In genomic region chr10:43481179-43481578, GRCm38 (mm10) we compare ENCODE assay signal across 11 mouse cellular contexts. TPM values are rescaled to one million over a fixed set of nuclear protein-coding genes. Genes with fewer than 3 reads are reported as not detected.
DNase-seq lines count a peak whose midpoint lies in the region; ATAC-seq and TF ChIP-seq lines count a peak whose summit lies in the region.
"Had no signal": no experiment of that assay in that cellular context is flagged by ENCODE, and none has a peak within 500 bp of the region (broad histone marks: within the 10 kb centered on the region; RNA-seq: fewer than 3 reads in every experiment).

No protein-coding gene starts in this region.

- no peak for DNase-seq in hindbrain, postnatal 0 days (ENCODE audit: low spot score)
- DNase-seq in embryonic facial prominence, embryonic 10.5 days (ENCODE audit: low spot score), result no peak
- DNase-seq in limb, embryonic 14.5 days (ENCODE audit: low spot score), result no peak
- no peak for DNase-seq in ovary, postnatal 14 days (ENCODE audit: low spot score)
- no peak for DNase-seq in gastrocnemius, adult 2 months
- DNase-seq: adrenal gland, postnatal 25 days; cerebellum, adult 18-20 months; kidney, postnatal 36 days had no signal

- H3K9me3 ChIP-seq in hindbrain, embryonic 12.5 days (replicated peaks), result no peaks in the 10 kb centered on the region
- H3K9me3 ChIP-seq in hindbrain, postnatal 0 days (ENCODE audit: low read length), result no peaks in the 10 kb centered on the region
- no peaks in the 10 kb centered on the region for H3K9me3 ChIP-seq in E14TG2a.4 (ENCODE audit: low read length)
- no peaks in the 10 kb centered on the region for H3K9me3 ChIP-seq in embryonic facial prominence, embryonic 10.5 days
- H3K9me3 ChIP-seq in limb, embryonic 14.5 days (ENCODE audit: control insufficient read depth, low read length), result no peaks in the 10 kb centered on the region

- intact Hi-C loops in gastrocnemius, adult 2 months (cut with DNase I), result no loop called here

- H3K27ac ChIP-seq in hindbrain, embryonic 12.5 days, result no peak overlapping the region
- H3K27ac ChIP-seq in hindbrain, postnatal 0 days, result no peak overlapping the region
- H3K27ac ChIP-seq in embryonic facial prominence, embryonic 10.5 days (replicated peaks), result no peak overlapping the region
- H3K27ac ChIP-seq in limb, embryonic 14.5 days (replicated peaks; ENCODE audit: low read depth, low read length), result no peak overlapping the region
- no peak overlapping the region for H3K27ac ChIP-seq in gastrocnemius, adult 2 months

- H3K9ac ChIP-seq in hindbrain, embryonic 12.5 days, result no peak overlapping the region
- no peak overlapping the region for H3K9ac ChIP-seq in hindbrain, postnatal 0 days (replicated peaks; ENCODE audit: low read length)
- no peak overlapping the region for H3K9ac ChIP-seq in limb, embryonic 14.5 days (ENCODE audit: low read depth, low read length, severe bottlenecking)

- peaks cover 45% of the 10 kb centered on the region for H3K4me1 ChIP-seq in hindbrain, embryonic 12.5 days
- H3K4me1 ChIP-seq in hindbrain, postnatal 0 days (ENCODE audit: insufficient read depth, low read length), result peaks cover 12% of the 10 kb centered on the region
- H3K4me1 ChIP-seq in E14TG2a.4 (replicated peaks; ENCODE audit: low read depth, low read length), result peaks cover 70% of the 10 kb centered on the region
- H3K4me1 ChIP-seq in embryonic facial prominence, embryonic 10.5 days, result peaks cover 54% of the 10 kb centered on the region
- H3K4me1 ChIP-seq in limb, embryonic 14.5 days (ENCODE audit: control insufficient read depth, insufficient read depth, low read length), result peaks cover 31% of the 10 kb centered on the region

- no peak overlapping the region for H3K4me3 ChIP-seq in hindbrain, embryonic 12.5 days
- H3K4me3 ChIP-seq in hindbrain, postnatal 0 days (ENCODE audit: low read length), result no peak overlapping the region
- H3K4me3 ChIP-seq in E14TG2a.4 (replicated peaks; ENCODE audit: low read length), result peak overlapping the region; percentile 87
- H3K4me3 ChIP-seq in embryonic facial prominence, embryonic 10.5 days, result peak overlapping the region; percentile 86
- no peak overlapping the region for H3K4me3 ChIP-seq in limb, embryonic 14.5 days (replicated peaks; ENCODE audit: low read length)
- H3K4me3 ChIP-seq in gastrocnemius, adult 2 months, result no peak overlapping the region

- no peak for ATAC-seq in hindbrain, embryonic 12.5 days (ENCODE audit: low FRiP score)
- no peak for ATAC-seq in hindbrain, postnatal 0 days
- no peak for ATAC-seq in limb, embryonic 14.5 days (ENCODE audit: low FRiP score, low read depth)
- ATAC-seq: hindbrain, embryonic 16.5 days had no signal

- H3K27me3 ChIP-seq in hindbrain, embryonic 12.5 days, result no peaks in the 10 kb centered on the region
- H3K27me3 ChIP-seq in hindbrain, postnatal 0 days (ENCODE audit: insufficient read depth, low read length), result no peaks in the 10 kb centered on the region
- H3K27me3 ChIP-seq in E14TG2a.4 (ENCODE audit: insufficient read depth, low read length), result no peaks in the 10 kb centered on the region
- H3K27me3 ChIP-seq in embryonic facial prominence, embryonic 10.5 days (replicated peaks; ENCODE audit: low read depth, poor library complexity, severe bottlenecking), result no peaks in the 10 kb centered on the region
- H3K27me3 ChIP-seq in limb, embryonic 14.5 days (ENCODE audit: control insufficient read depth, insufficient read depth, low read length), result no peaks in the 10 kb centered on the region

- no peak for TF ChIP-seq POLR2A in limb, embryonic 14.5 days (IDR thresholded peaks at IDR 0.05; ENCODE audit: borderline replicate concordance, extremely low read depth, insufficient read depth, insufficient read length)

- TF ChIP-seq CTCF in hindbrain, postnatal 0 days (IDR thresholded peaks at IDR 0.05; ENCODE audit: low read depth), result no peak
- no peak for TF ChIP-seq CTCF in E14TG2a.4 (conservative IDR thresholded peaks at IDR 0.05; ENCODE audit: low read length)
- TF ChIP-seq CTCF in gastrocnemius, adult 2 months (IDR thresholded peaks at IDR 0.05), result no peak

- no peaks in the 10 kb centered on the region for H3K36me3 ChIP-seq in hindbrain, embryonic 12.5 days
- H3K36me3 ChIP-seq in hindbrain, postnatal 0 days (ENCODE audit: insufficient read depth, low read length), result no peaks in the 10 kb centered on the region
- H3K36me3 ChIP-seq in E14TG2a.4 (ENCODE audit: insufficient read depth, low read length), result peaks cover 25% of the 10 kb centered on the region
- peaks cover 7% of the 10 kb centered on the region for H3K36me3 ChIP-seq in embryonic facial prominence, embryonic 10.5 days (replicated peaks)
- no peaks in the 10 kb centered on the region for H3K36me3 ChIP-seq in limb, embryonic 14.5 days (ENCODE audit: control insufficient read depth, insufficient read depth, low read length)

- peak overlapping the region; percentile 82 for H3K4me2 ChIP-seq in hindbrain, embryonic 12.5 days (replicated peaks)
- no peak overlapping the region for H3K4me2 ChIP-seq in hindbrain, postnatal 0 days (ENCODE audit: low read depth, low read length)
- peak overlapping the region; percentile 82; the same call in 1 of the 2 replicates for H3K4me2 ChIP-seq in limb, embryonic 14.5 days (replicated peaks; ENCODE audit: low read depth, low read length, severe bottlenecking)

- 40% methylated on average over 4 of the region's 4 CpGs for WGBS in hindbrain, embryonic 12.5 days
- 50% methylated on average over 4 of the region's 4 CpGs for WGBS in hindbrain, postnatal 0 days
- 30% methylated on average over 4 of the region's 4 CpGs for WGBS in embryonic facial prominence, embryonic 10.5 days
- 26% methylated on average over 4 of the region's 4 CpGs for WGBS in limb, embryonic 14.5 days

RNA-seq across cellular contexts. Expression of gene Bend3, which starts 2.5 kb away (rescaled TPM):
- polyA plus RNA-seq in hindbrain, embryonic 12.5 days (2016; fragmentation: Nextera tagmentation; extraction: Ambion mirVana), result 6.7 and 7.3 TPM in 2 replicates
- 10.7 and 11.9 TPM in 2 replicates for total RNA-seq in hindbrain, postnatal 0 days (2014; rRNA removed)
- polyA plus RNA-seq in hindbrain, postnatal 0 days (2015; fragmentation: Nextera tagmentation; extraction: Ambion mirVana), result 1.5 and 2.2 TPM in 2 replicates
- polyA plus RNA-seq in embryonic facial prominence, embryonic 10.5 days (2016; fragmentation: Nextera tagmentation; extraction: Ambion mirVana), result 9.1 and 10.8 TPM in 2 replicates
- 9.8 and 11.4 TPM in 2 replicates for polyA plus RNA-seq in limb, embryonic 14.5 days (2012; rRNA removed)
- 5.0 and 6.1 TPM in 2 replicates for polyA plus RNA-seq in limb, embryonic 14.5 days (2014; fragmentation: Nextera tagmentation; extraction: Ambion mirVana)
- total RNA-seq in gastrocnemius, adult 2 months (2021), result 1 to 10 TPM; 4.4 to 4.9 TPM

RNA-seq across cellular contexts. Expression of gene Gm9803, which starts 42.7 kb away (rescaled TPM):
- polyA plus RNA-seq in hindbrain, embryonic 12.5 days (2016; fragmentation: Nextera tagmentation; extraction: Ambion mirVana), result 10.1 and 22.2 TPM in 2 replicates
- total RNA-seq in hindbrain, postnatal 0 days (2014; rRNA removed), result 6.3 and 30.1 TPM in 2 replicates
- 18.1 and 18.9 TPM in 2 replicates for polyA plus RNA-seq in hindbrain, postnatal 0 days (2015; fragmentation: Nextera tagmentation; extraction: Ambion mirVana)
- 13.9 and 14.3 TPM in 2 replicates for polyA plus RNA-seq in embryonic facial prominence, embryonic 10.5 days (2016; fragmentation: Nextera tagmentation; extraction: Ambion mirVana)
- polyA plus RNA-seq in limb, embryonic 14.5 days (2012; rRNA removed), result 4.6 and 28.3 TPM in 2 replicates
- polyA plus RNA-seq in limb, embryonic 14.5 days (2014; fragmentation: Nextera tagmentation; extraction: Ambion mirVana), result 12.7 and 14.4 TPM in 2 replicates
- 10 to 100 TPM; 15.5 to 18.9 TPM for total RNA-seq in gastrocnemius, adult 2 months (2021)

RNA-seq across cellular contexts. Expression of gene 1700021F05Rik, which starts 59.6 kb away (rescaled TPM):
- 53.7 and 65.4 TPM in 2 replicates for polyA plus RNA-seq in hindbrain, embryonic 12.5 days (2016; fragmentation: Nextera tagmentation; extraction: Ambion mirVana)
- total RNA-seq in hindbrain, postnatal 0 days (2014; rRNA removed), result 17.7 and 19.6 TPM in 2 replicates
- 77.1 and 80.3 TPM in 2 replicates for polyA plus RNA-seq in hindbrain, postnatal 0 days (2015; fragmentation: Nextera tagmentation; extraction: Ambion mirVana)
- 60.1 and 66.2 TPM in 2 replicates for polyA plus RNA-seq in embryonic facial prominence, embryonic 10.5 days (2016; fragmentation: Nextera tagmentation; extraction: Ambion mirVana)
- polyA plus RNA-seq in limb, embryonic 14.5 days (2012; rRNA removed), result 21.1 and 24.0 TPM in 2 replicates
- 57.6 and 61.4 TPM in 2 replicates for polyA plus RNA-seq in limb, embryonic 14.5 days (2014; fragmentation: Nextera tagmentation; extraction: Ambion mirVana)
- 100 to 1,000 TPM in 1 of 2 experiments, 10 to 100 TPM in 1; 83.3 to 126 TPM for total RNA-seq in gastrocnemius, adult 2 months (2021)

Comparison
In these comparisons a context has a peak if more than half of its experiments do, and no peak if none do; other contexts are left out.
1. H3K4me3 ChIP-seq: peak in E14TG2a.4 (single experiment) and embryonic facial prominence, embryonic 10.5 days (single experiment); none in hindbrain, embryonic 12.5 days (single experiment), hindbrain, postnatal 0 days (single experiment), limb, embryonic 14.5 days (single experiment) and gastrocnemius, adult 2 months (single experiment).